Mouse (Mus musculus) right cerebral cortex, adult 2 months (tissue): ENCODE results near the gene Ube2f.

Experiments
- DNase-seq, 2 experiments: peaks; one replicate each; pipeline ENCODE4 v3.0.0; 2021 to 2022; ENCODE audit warnings: low spot score in 2 of 2

Gene Ube2f

DNA sequence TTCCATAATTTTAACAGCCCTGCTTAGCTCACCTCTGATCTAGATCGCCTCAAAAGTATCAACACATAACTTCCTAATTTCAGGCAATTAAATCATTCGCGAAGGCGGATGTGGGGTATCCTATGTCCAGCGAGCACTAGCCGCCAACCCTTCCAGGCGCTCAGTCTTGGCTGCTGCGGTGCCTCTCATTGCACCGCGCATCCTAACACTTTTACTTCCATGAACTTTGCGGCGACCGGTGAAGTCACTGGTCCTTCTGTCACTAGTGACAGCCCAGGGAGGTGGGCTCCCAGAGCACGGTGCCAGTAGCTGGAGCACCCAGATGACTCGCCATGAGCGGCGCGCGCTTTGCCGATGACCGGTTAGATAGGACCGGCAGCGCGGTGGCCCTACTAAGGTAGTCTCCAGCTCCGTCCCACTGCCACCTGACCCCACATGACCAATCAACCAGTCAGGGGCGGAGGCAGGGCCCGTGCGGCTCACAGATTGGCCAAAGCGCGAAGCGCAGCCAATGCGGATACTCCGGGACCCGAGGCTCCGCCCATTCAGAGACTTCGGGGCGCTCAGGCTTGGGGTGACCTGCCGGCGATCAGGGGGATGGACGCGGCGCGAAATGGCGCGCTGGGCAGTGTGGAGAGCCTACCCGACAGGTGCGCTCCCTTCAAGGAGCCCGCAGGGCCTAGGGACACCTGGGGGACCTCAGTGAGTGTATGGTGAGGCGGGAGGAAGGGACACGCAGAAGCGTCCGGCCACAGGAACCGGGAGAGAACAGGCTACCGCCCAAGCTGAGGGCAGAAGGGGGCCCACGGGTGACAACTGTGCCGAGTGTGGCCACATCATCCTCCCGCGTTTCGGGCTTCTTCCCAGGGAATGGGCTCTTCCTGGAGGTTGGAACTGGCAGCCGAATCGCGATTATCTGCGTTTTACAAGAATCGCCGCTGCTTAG, 48.0 kb downstream of the Ube2f start, which contains the start of gene Scly:
Scly (plus strand) TSS at position 540 of the 946 bp plus-strand sequence.
- peak; percentile 96 to 97 for DNase-seq

DNA sequence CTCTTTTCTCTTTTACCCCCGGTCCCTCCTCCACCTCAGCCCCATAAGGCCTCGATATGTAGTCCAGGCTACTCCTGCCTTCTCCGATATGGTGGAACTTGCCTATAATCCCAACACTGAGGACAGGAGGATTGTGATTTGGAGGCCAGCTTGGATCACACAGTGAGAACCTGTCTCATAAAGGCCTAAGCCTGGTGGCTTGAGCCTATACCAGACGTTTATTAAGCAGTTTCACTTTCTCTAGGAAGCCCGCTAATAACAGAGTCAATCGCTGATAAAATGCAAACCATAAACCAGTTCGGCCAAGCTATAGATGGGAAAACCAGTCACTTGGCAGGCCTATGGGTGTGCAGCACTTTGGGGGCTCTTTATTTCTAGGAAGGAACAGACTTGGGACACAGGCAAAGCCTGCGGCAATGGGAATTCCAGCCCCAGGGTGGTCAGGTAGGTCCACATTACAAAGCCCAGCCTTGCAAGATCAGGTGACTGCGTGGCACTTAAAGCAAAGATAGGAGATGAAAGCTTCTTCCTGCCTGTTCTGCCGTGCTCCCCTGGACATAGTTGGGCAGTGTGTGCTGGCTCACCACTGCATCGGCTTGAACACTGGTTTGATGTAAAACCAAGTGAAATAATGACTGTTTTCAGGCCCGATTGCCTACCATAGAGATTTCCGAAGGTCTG, 49.1 kb downstream of the Ube2f start:
- no peak for DNase-seq

DNA sequence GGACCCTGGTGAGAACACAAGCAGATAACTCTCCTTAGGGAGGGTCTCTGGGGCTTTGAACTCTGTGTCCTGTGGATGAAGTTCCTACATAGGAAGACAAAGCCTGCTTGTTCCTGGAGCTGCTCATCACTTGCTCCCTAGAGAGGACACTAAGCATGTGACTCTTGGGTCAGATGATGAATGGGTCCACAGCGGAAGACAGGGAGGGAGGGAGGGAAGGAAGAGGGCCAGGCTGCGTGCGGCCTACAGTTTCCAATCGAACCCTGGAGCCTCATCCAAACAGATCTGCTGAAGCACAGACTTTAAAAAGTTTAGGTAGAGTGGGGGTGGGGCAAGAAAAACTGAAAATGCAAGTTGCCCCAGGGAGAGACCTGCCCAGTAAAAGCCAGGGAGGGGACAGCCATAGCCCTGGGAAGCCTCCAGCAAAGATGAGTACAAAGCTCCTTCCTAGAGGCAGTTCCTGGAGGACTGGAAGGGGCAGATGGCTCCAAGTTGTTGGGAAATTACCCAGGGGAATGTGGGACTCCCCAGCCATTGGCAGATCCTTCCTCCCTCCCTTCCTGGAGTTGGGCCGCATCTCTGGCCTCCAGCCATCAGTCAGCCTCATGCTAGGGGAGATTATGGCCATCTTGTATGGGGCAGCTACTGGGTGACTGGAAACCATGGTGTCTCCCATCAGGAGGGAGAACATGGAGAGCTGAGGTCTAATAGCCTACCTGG, 49.8 kb downstream of the Ube2f start:
- no peak for DNase-seq

GRCm38 (mm10) chr1:91301206-91301920, 51.3 kb downstream of the Ube2f start:
- DNase-seq = no peak

DNA sequence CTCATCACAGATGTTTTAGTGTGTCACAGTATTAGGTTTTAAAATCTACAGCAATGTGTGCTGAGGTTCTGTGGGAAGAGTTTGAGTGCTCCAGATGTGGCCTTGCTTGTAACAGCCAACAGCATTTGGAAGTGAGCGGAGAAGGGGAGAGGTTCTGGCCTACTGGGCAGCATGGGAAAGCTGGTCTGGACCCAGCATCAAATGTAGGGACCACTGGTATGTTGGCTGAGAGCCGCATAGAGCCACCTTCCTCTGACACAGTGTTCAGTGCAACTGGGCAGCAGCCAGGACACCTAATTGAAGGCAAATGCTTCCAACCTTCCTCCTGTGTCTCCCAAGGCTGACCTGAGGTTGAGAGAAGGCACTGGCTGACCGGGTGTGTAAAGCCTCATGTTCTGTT, 51.9 kb downstream of the Ube2f start:
- no peak for DNase-seq

- no peak for DNase-seq
Observed at GRCm38 (mm10) chr1:91304621-91305020, 54.5 kb downstream of the Ube2f start.

GRCm38 (mm10) chr1:91309366-91310085, 59.4 kb downstream of the Ube2f start:
- DNase-seq = no peak

DNA sequence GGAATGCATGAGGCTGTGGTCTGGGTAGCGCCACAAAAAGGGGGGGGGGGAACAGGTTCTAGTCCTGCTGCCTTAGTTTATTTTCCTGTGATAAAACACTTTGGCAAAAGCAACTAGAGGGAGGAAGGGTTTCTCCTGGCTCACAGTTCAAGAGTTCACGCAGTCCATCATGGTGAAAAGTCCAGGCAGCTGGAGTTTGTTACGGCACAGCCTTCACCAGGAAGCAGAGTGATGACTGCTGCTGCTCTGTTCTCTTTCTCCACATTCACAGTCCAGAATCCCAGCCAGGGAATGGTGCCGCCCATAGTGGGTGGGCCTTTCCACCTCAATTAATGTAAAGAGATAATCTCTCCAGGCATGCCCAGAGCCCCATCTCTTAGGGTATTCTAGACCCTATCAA, 62.2 kb downstream of the Ube2f start:
- no peak for DNase-seq

GRCm38 (mm10) chr1:91313251-91313650, 63.1 kb downstream of the Ube2f start:
- DNase-seq = no peak

DNA sequence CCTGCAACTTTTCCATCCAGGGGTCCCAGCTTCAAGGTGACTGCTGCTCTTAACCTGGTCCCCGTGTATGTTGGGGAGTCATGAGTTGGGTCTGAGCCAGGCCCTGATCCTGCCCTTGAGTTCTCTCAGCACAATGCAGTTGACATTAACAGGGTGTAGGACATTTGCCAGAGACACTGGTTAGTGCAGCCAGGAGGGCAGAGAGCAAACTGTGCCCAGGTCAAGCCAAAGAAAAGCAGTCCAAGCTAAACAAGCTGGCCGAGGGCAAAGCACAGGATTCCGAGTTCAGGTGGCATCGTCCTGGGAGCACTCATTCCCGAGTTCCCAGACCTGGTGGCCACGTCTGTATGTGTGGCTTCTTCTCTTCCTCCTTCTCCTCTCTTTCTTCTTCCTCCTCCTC, 67.6 kb downstream of the Ube2f start:
- no peak for DNase-seq

DNA sequence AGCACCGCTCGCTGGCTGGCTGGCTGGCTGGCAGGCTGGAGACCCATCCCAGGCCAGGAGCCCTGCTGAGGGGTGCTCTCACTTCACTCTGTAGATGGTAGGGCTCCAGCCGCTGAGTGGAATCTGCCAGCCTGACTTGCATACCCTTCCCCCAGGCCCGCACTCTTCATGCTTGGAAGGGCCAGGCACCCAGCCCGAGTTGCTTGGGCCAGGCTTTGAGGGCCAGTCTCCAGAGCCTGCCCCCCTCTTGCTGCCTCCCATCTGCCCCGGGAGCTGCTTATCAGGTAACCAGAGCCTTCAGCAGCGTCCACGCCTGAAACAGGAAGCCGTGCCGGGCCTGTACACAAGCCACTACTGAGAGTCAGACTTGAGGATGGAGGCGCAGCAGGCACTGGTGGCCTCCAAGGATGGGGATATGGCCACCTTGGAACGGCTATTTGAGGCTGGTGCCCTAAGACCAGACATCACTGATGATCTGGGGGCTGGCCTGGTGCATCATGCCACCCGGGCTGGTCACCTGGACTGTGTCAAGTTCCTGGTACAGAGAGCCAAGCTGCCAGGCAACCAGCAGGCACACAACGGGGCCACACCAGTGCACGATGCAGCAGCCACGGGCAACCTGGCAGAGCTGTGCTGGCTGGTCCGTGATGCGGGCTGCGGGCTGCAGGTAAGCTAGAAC, 71.8 kb downstream of the Ube2f start, which contains the start of gene Espnl:
Espnl (plus strand) TSS at position 316 of the 679 bp plus-strand sequence.
- DNase-seq = no peak

GRCm38 (mm10) chr1:91324646-91325045, 74.5 kb downstream of the Ube2f start:
- no peak for DNase-seq

DNA sequence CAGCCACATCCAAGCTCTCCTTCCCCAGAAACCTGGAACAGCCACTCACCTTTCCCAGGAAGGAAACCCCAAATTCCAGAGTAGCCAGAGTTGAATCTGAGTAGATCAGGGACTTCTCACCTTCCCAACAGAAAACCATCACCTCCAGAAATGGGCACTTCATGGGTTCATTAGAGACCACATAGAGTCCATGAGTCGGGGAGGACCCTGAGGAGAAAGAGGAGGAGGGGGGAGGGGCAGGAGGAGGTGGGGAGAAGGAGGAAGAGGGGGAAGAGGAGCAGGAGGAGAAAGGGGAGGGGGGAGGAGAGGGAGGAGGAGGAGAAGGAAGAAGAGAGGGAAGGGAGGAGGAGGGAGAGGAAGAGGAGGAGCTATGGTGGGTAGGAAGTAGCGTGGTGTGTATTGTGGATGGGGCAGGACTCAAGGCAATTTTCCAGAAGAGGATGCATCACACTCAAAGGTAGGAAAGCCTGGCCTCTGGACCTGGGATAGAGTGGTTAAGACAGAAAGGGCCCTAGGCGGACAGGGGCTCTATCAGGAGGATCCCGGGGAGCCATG, 75.5 kb downstream of the Ube2f start:
- DNase-seq = no peak

GRCm38 (mm10) chr1:91332102-91332501, 82.0 kb downstream of the Ube2f start:
- peak; percentile 36 to 55 for DNase-seq

GRCm38 (mm10) chr1:91333582-91333981, 83.5 kb downstream of the Ube2f start:
- no peak for DNase-seq

DNA sequence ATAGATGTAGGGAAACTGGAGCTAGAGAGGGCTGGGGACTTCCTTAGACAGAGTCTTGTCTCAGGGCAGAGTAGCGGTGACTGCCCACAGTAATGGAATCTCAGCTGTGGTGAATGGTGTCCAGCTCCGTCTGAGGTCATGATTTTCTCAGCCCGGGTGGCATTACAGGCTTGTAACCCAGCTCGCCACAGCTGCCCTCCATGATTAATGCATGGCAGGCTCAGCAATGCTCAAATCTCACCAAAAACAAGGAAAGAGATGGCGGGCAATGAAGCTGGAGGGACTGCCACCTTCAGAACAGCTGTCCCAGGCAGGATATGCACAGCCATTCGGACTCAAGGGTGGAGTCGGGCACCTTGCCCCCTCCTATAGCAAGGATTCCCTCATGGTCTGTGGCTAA, 87.3 kb downstream of the Ube2f start:
- DNase-seq = no peak
